Mouse (Mus musculus): ENCODE results near the gene Cgnl1. TPM values are rescaled to one million over a fixed set of nuclear protein-coding genes. Genes with fewer than 3 reads are reported as not detected.

Cgnl1 gene
- total RNA-seq, 2 experiments from 2014 or later = 0.26 TPM; not detected in 1

- ATAC-seq (replicated peaks; ENCODE audit: low FRiP score, poor library complexity, severe bottlenecking) = no peak
Measured at GRCm38 (mm10) chr9:71769701-71770100, 1.7 kb downstream of the Cgnl1 start.

GRCm38 (mm10) chr9:71768119-71768518 lies 3.3 kb downstream of the Cgnl1 start:
- ATAC-seq (replicated peaks; ENCODE audit: low FRiP score, poor library complexity, severe bottlenecking) = no peak

- no peak for ATAC-seq (replicated peaks; ENCODE audit: low FRiP score, poor library complexity, severe bottlenecking)
Measured at GRCm38 (mm10) chr9:71766902-71767301, 4.5 kb downstream of the Cgnl1 start.

GRCm38 (mm10) chr9:71766306-71766705 lies 5.1 kb downstream of the Cgnl1 start:
- ATAC-seq (replicated peaks; ENCODE audit: low FRiP score, poor library complexity, severe bottlenecking) = no peak

- ATAC-seq (replicated peaks; ENCODE audit: low FRiP score, poor library complexity, severe bottlenecking) = no peak
Measured at GRCm38 (mm10) chr9:71764551-71764950, 6.9 kb downstream of the Cgnl1 start.

GRCm38 (mm10) chr9:71763273-71763672 lies 8.1 kb downstream of the Cgnl1 start:
- no peak for ATAC-seq (replicated peaks; ENCODE audit: low FRiP score, poor library complexity, severe bottlenecking)

- ATAC-seq (replicated peaks; ENCODE audit: low FRiP score, poor library complexity, severe bottlenecking) = no peak
Measured at GRCm38 (mm10) chr9:71761663-71762062, 9.7 kb downstream of the Cgnl1 start.

GRCm38 (mm10) chr9:71760518-71761141 lies 10.8 kb downstream of the Cgnl1 start:
- no peak for ATAC-seq (replicated peaks; ENCODE audit: low FRiP score, poor library complexity, severe bottlenecking)

- ATAC-seq (replicated peaks; ENCODE audit: low FRiP score, poor library complexity, severe bottlenecking) = no peak
Measured at GRCm38 (mm10) chr9:71759893-71760292, 11.5 kb downstream of the Cgnl1 start.

GRCm38 (mm10) chr9:71757386-71757785 lies 14.0 kb downstream of the Cgnl1 start:
- no peak for ATAC-seq (replicated peaks; ENCODE audit: low FRiP score, poor library complexity, severe bottlenecking)

GRCm38 (mm10) chr9:71756916-71757315 lies 14.5 kb downstream of the Cgnl1 start:
- ATAC-seq (replicated peaks; ENCODE audit: low FRiP score, poor library complexity, severe bottlenecking) = no peak

GRCm38 (mm10) chr9:71753981-71754380 lies 17.4 kb downstream of the Cgnl1 start:
- no peak for ATAC-seq (replicated peaks; ENCODE audit: low FRiP score, poor library complexity, severe bottlenecking)

- no peak for ATAC-seq (replicated peaks; ENCODE audit: low FRiP score, poor library complexity, severe bottlenecking)
Measured at GRCm38 (mm10) chr9:71753529-71753928, 17.9 kb downstream of the Cgnl1 start.

GRCm38 (mm10) chr9:71753117-71753516 lies 18.3 kb downstream of the Cgnl1 start:
- ATAC-seq (replicated peaks; ENCODE audit: low FRiP score, poor library complexity, severe bottlenecking) = no peak

GRCm38 (mm10) chr9:71750015-71750672 lies 21.3 kb downstream of the Cgnl1 start:
- ATAC-seq (replicated peaks; ENCODE audit: low FRiP score, poor library complexity, severe bottlenecking) = no peak

GRCm38 (mm10) chr9:71746405-71746804 lies 25.0 kb downstream of the Cgnl1 start:
- no peak for ATAC-seq (replicated peaks; ENCODE audit: low FRiP score, poor library complexity, severe bottlenecking)

- ATAC-seq (replicated peaks; ENCODE audit: low FRiP score, poor library complexity, severe bottlenecking) = no peak
Measured at GRCm38 (mm10) chr9:71738081-71738930, 33.1 kb downstream of the Cgnl1 start.

- ATAC-seq (replicated peaks; ENCODE audit: low FRiP score, poor library complexity, severe bottlenecking) = no peak
Measured at GRCm38 (mm10) chr9:71737257-71738023, 34.0 kb downstream of the Cgnl1 start.

- ATAC-seq (replicated peaks; ENCODE audit: low FRiP score, poor library complexity, severe bottlenecking) = no peak
Measured at GRCm38 (mm10) chr9:71735886-71736285, 35.5 kb downstream of the Cgnl1 start.

GRCm38 (mm10) chr9:71733559-71733958 lies 37.8 kb downstream of the Cgnl1 start:
- ATAC-seq (replicated peaks; ENCODE audit: low FRiP score, poor library complexity, severe bottlenecking) = no peak

Data from erythroblast, adult 5-6 weeks (primary cell).